Mouse (Mus musculus): ENCODE measurements at regions not wholly inside any gene's neighbourhood (a gene's known extent, or its start where the extent isn't known, plus 50 kb on each side); places are given as distances from the start of the nearest gene placed in this dataset.

DNA sequence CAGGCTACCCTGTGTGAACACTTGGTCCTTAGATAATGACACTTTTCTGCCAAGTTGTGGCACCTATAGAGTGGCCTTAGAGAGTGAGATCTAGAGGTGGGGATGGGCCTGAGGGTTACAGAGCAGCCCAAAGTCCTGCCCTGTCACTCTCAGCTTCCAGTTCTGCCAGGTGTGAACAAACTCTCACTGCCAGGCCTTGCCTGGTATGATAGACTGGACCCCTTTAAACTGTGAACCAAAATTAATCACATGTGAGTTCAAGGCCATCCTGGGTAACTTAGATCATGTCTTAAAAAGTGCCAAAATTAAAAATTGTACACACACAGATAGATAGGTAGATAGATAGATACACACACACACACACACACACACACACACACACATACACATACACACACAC lies 271.0 kb downstream of the Hlx start:
- Histone ChIP-seq H3K9me3 (replicated peaks; ENCODE audit: control insufficient read depth, insufficient read depth, low read length, poor library complexity, severe bottlenecking) (no peaks in the 10 kb centered on the region), H3K9ac (ENCODE audit: low read depth, poor library complexity, severe bottlenecking) (no peak overlapping the region), H3K27ac (ENCODE audit: insufficient read depth, low read length) (no peak overlapping the region), H3K4me1 (ENCODE audit: control insufficient read depth, insufficient read depth, low read length) (no peaks in the 10 kb centered on the region), H3K4me3 (ENCODE audit: low read depth, low read length) (no peak overlapping the region), H3K27me3 (ENCODE audit: control insufficient read depth, insufficient read depth, low read length, poor library complexity, severe bottlenecking) (no peaks in the 10 kb centered on the region), H3K36me3 (ENCODE audit: control insufficient read depth, insufficient read depth, low read length, poor library complexity, severe bottlenecking) (no peaks in the 10 kb centered on the region)
- TF ChIP-seq CTCF (IDR thresholded peaks at IDR 0.05; ENCODE audit: low read depth, low read length) (no peak), EP300 (IDR thresholded peaks at IDR 0.05; ENCODE audit: insufficient read depth, low read depth, low read length) (no peak), POLR2A (IDR thresholded peaks at IDR 0.05; ENCODE audit: insufficient read depth, low read length) (no peak)

DNA sequence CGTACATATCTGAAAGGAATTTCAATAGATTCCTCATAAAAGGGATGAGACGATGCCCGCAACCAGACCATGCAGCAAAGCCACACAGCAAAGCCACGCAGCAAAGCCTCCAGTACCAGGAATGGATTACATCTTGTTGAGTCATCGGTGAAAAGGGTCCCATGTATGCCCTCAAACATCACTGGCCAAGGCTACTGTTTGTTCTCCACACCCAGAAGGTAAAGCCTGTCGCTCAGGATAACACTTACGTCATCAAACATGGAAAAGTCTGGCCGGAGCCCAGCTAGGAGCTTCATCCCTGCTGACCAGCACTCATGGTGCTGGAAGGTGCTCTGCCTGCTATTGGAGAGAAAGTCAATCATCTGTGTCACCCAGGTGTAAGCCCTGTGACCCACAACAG lies 275.7 kb downstream of the Hlx start:
- H3K27me3 ChIP-seq (ENCODE audit: control insufficient read depth, insufficient read depth, low read length, poor library complexity, severe bottlenecking), result no peaks in the 10 kb centered on the region

DNA sequence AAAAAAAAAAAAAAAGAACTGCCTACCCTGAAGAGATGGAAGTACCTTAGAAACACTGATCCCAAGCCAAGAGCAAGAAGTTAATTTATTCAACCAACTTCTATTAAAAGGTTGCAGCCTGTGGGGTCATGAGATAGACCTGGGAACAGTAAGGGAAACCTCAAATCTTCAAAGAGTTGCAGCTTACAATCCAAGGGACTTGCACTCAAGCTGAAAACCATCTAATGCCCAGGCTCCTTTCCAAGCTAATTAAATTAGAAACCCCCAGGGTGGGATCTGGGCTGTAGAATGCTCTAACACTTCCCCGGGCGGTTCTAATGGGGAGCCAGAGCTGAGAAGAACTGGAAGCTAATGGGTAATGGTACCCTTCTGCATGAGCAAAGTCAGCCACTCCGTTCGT lies 278.0 kb downstream of the Hlx start:
- no peak overlapping the region for H3K9ac ChIP-seq (ENCODE audit: low read depth, poor library complexity, severe bottlenecking)
- no peak for TF ChIP-seq CTCF (IDR thresholded peaks at IDR 0.05; ENCODE audit: low read depth, low read length)
- no peak for TF ChIP-seq EP300 (IDR thresholded peaks at IDR 0.05; ENCODE audit: insufficient read depth, low read depth, low read length)
- TF ChIP-seq POLR2A (IDR thresholded peaks at IDR 0.05; ENCODE audit: insufficient read depth, low read length), result no peak
- H3K36me3 ChIP-seq (ENCODE audit: control insufficient read depth, insufficient read depth, low read length, poor library complexity, severe bottlenecking), result no peaks in the 10 kb centered on the region
- no peak overlapping the region for H3K4me3 ChIP-seq (ENCODE audit: low read depth, low read length)
- no peaks in the 10 kb centered on the region for H3K27me3 ChIP-seq (ENCODE audit: control insufficient read depth, insufficient read depth, low read length, poor library complexity, severe bottlenecking)
- no peak overlapping the region for H3K27ac ChIP-seq (ENCODE audit: insufficient read depth, low read length)
- H3K9me3 ChIP-seq (replicated peaks; ENCODE audit: control insufficient read depth, insufficient read depth, low read length, poor library complexity, severe bottlenecking), result no peaks in the 10 kb centered on the region
- H3K4me1 ChIP-seq (ENCODE audit: control insufficient read depth, insufficient read depth, low read length), result no peaks in the 10 kb centered on the region

More for the DNA sequence above, 275.7 kb downstream of the Hlx start:
- Histone ChIP-seq H3K4me3 (ENCODE audit: low read depth, low read length) (no peak overlapping the region), H3K9me3 (replicated peaks; ENCODE audit: control insufficient read depth, insufficient read depth, low read length, poor library complexity, severe bottlenecking) (no peaks in the 10 kb centered on the region), H3K9ac (ENCODE audit: low read depth, poor library complexity, severe bottlenecking) (no peak overlapping the region), H3K36me3 (ENCODE audit: control insufficient read depth, insufficient read depth, low read length, poor library complexity, severe bottlenecking) (no peaks in the 10 kb centered on the region), H3K27ac (ENCODE audit: insufficient read depth, low read length) (no peak overlapping the region), H3K4me1 (ENCODE audit: control insufficient read depth, insufficient read depth, low read length) (no peaks in the 10 kb centered on the region)
- TF ChIP-seq EP300 (IDR thresholded peaks at IDR 0.05; ENCODE audit: insufficient read depth, low read depth, low read length) (no peak), CTCF (IDR thresholded peaks at IDR 0.05; ENCODE audit: low read depth, low read length) (no peak), POLR2A (IDR thresholded peaks at IDR 0.05; ENCODE audit: insufficient read depth, low read length) (no peak)

- Histone ChIP-seq H3K9me3 (replicated peaks; ENCODE audit: control insufficient read depth, insufficient read depth, low read length, poor library complexity, severe bottlenecking) (no peaks in the 10 kb centered on the region), H3K4me3 (ENCODE audit: low read depth, low read length) (no peak overlapping the region), H3K27me3 (ENCODE audit: control insufficient read depth, insufficient read depth, low read length, poor library complexity, severe bottlenecking) (no peaks in the 10 kb centered on the region), H3K9ac (ENCODE audit: low read depth, poor library complexity, severe bottlenecking) (no peak overlapping the region), H3K36me3 (ENCODE audit: control insufficient read depth, insufficient read depth, low read length, poor library complexity, severe bottlenecking) (no peaks in the 10 kb centered on the region), H3K27ac (ENCODE audit: insufficient read depth, low read length) (no peak overlapping the region), H3K4me1 (ENCODE audit: control insufficient read depth, insufficient read depth, low read length) (no peaks in the 10 kb centered on the region)
- TF ChIP-seq CTCF (IDR thresholded peaks at IDR 0.05; ENCODE audit: low read depth, low read length) (no peak), EP300 (IDR thresholded peaks at IDR 0.05; ENCODE audit: insufficient read depth, low read depth, low read length) (no peak), POLR2A (IDR thresholded peaks at IDR 0.05; ENCODE audit: insufficient read depth, low read length) (no peak)
These were observed 278.7 kb downstream of the Hlx start for GRCm38 (mm10) chr1:184453673-184454072.

DNA sequence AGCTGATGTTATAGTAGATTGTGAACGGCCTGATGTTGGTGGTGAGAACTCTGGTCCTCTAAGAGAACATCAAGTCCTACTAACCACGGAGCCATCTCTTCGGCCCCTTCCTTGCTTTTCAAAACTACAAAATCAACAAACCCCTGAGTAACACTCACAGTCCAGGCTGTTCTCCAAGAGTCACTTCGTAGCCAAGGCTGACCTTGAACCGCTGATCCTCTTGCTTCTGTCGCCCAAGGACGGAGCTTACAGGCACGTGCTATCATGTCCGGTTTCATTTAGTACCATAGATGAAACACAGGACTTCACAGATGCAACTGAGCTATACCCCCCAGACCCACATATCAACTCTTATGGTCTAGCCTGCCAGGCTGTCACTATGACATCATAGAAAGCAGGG lies 279.4 kb downstream of the Hlx start:
- no peaks in the 10 kb centered on the region for H3K27me3 ChIP-seq (ENCODE audit: control insufficient read depth, insufficient read depth, low read length, poor library complexity, severe bottlenecking)
- no peaks in the 10 kb centered on the region for H3K36me3 ChIP-seq (ENCODE audit: control insufficient read depth, insufficient read depth, low read length, poor library complexity, severe bottlenecking)
- no peak overlapping the region for H3K27ac ChIP-seq (ENCODE audit: insufficient read depth, low read length)
- H3K4me1 ChIP-seq (ENCODE audit: control insufficient read depth, insufficient read depth, low read length), result no peaks in the 10 kb centered on the region
- TF ChIP-seq POLR2A (IDR thresholded peaks at IDR 0.05; ENCODE audit: insufficient read depth, low read length) (no peak), CTCF (IDR thresholded peaks at IDR 0.05; ENCODE audit: low read depth, low read length) (no peak), EP300 (IDR thresholded peaks at IDR 0.05; ENCODE audit: insufficient read depth, low read depth, low read length) (no peak)
- no peaks in the 10 kb centered on the region for H3K9me3 ChIP-seq (replicated peaks; ENCODE audit: control insufficient read depth, insufficient read depth, low read length, poor library complexity, severe bottlenecking)
- H3K4me3 ChIP-seq (ENCODE audit: low read depth, low read length), result no peak overlapping the region
- H3K9ac ChIP-seq (ENCODE audit: low read depth, poor library complexity, severe bottlenecking), result no peak overlapping the region

DNA sequence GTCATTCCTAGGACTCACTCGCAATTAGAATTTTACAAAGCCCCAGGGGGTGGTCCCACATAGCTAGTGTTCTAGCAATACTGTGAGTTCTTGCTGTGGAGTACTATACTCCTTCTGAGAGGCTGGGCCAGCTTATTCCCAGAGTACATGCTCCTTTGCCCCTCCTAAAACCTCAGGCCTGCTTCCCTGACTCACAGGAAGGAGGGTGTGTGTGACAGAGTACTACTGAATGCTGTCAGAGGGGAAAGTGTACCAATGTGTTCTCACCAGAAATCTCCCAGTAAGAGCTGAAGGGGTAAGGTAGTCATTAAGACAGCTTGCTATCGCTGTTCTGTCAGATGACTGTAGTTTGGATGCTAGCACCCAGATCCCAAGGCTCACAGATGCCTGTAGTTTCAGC lies 280.7 kb downstream of the Hlx start:
- H3K27me3 ChIP-seq (ENCODE audit: control insufficient read depth, insufficient read depth, low read length, poor library complexity, severe bottlenecking), result no peaks in the 10 kb centered on the region
- no peaks in the 10 kb centered on the region for H3K36me3 ChIP-seq (ENCODE audit: control insufficient read depth, insufficient read depth, low read length, poor library complexity, severe bottlenecking)
- H3K4me3 ChIP-seq (ENCODE audit: low read depth, low read length), result no peak overlapping the region
- TF ChIP-seq CTCF (IDR thresholded peaks at IDR 0.05; ENCODE audit: low read depth, low read length), result no peak
- no peak for TF ChIP-seq EP300 (IDR thresholded peaks at IDR 0.05; ENCODE audit: insufficient read depth, low read depth, low read length)
- no peak for TF ChIP-seq POLR2A (IDR thresholded peaks at IDR 0.05; ENCODE audit: insufficient read depth, low read length)
- no peak overlapping the region for H3K9ac ChIP-seq (ENCODE audit: low read depth, poor library complexity, severe bottlenecking)
- H3K9me3 ChIP-seq (replicated peaks; ENCODE audit: control insufficient read depth, insufficient read depth, low read length, poor library complexity, severe bottlenecking), result no peaks in the 10 kb centered on the region
- no peaks in the 10 kb centered on the region for H3K4me1 ChIP-seq (ENCODE audit: control insufficient read depth, insufficient read depth, low read length)
- no peak overlapping the region for H3K27ac ChIP-seq (ENCODE audit: insufficient read depth, low read length)

Measured in ES-Bruce4 (cell line).